Mouse (Mus musculus) liver, postnatal 0 days (tissue): ENCODE measurements around the gene Fbp2. TPM values are rescaled to one million over a fixed set of nuclear protein-coding genes. Genes with fewer than 3 reads are reported as not detected.
"Not testable (repeated sequence)": the region's sequence is repeated elsewhere in the genome, so short reads cannot be mapped to it uniquely, and the experiment has no call there.

Experiments used
- ATAC-seq: fragments of 200-750 bp; cut with Nextera tagmentation; 2 replicates; pipeline ENCODE4 v1.8.0; 2017; ENCODE audit warnings: mild to moderate bottlenecking, moderate library complexity
- DNase-seq: peaks from one replicate; pipeline ENCODE4 v3.0.0-alpha.2; 2016
- H3K27ac ChIP-seq: fragments of 300-500 bp; sonication (generic); 2 replicates; pipeline ENCODE4 v1.5.1; 2014; ENCODE audit warnings: antibody characterized with exemption, moderate library complexity, mild to moderate bottlenecking, low read depth
- H3K27me3 ChIP-seq: fragments of 300-500 bp; sonication (generic); 2 replicates; pipeline ENCODE4 v1.6.1; 2014; ENCODE audit warnings: low read length, control low read depth, mixed read lengths; ENCODE audit not compliant: insufficient read depth
- H3K36me3 ChIP-seq: fragments of 300-500 bp; sonication (generic); replicated peaks from 2 replicates; pipeline ENCODE4 v1.6.1; 2014; ENCODE audit warnings: mild to moderate bottlenecking, control low read depth, low read length, moderate library complexity, mixed read lengths; ENCODE audit not compliant: insufficient read depth
- H3K4me1 ChIP-seq: fragments of 300-500 bp; sonication (generic); 2 replicates; pipeline ENCODE4 v1.6.1; 2014; ENCODE audit warnings: antibody characterized with exemption, mild to moderate bottlenecking, control low read depth; ENCODE audit not compliant: insufficient read depth
- H3K4me2 ChIP-seq: fragments of 300-500 bp; sonication (generic); 2 replicates; pipeline ENCODE4 v1.6.1; 2014; ENCODE audit warnings: low read depth, mild to moderate bottlenecking, low read length, moderate library complexity, mixed read lengths
- H3K4me3 ChIP-seq: fragments of 300-500 bp; sonication (generic); 2 replicates; pipeline ENCODE4 v1.5.1; 2014; ENCODE audit warnings: low read depth, low read length
- H3K9ac ChIP-seq: fragments of 300-500 bp; sonication (generic); replicated peaks from 2 replicates; pipeline ENCODE4 v1.6.1; 2014; ENCODE audit warnings: mild to moderate bottlenecking, moderate library complexity
- H3K9me3 ChIP-seq: fragments of 300-500 bp; sonication (generic); 2 replicates; pipeline ENCODE4 v1.6.1; 2016; ENCODE audit warnings: mild to moderate bottlenecking, control low read depth, low read length, mixed read lengths
- CTCF ChIP-seq: sonication (generic); IDR thresholded peaks from 2 replicates; pipeline ENCODE4 v1.5.1; 2016; ENCODE audit warnings: antibody characterized with exemption, low read depth
- EP300 ChIP-seq: IDR thresholded peaks from 2 replicates; pipeline ENCODE4 v1.6.1; 2016; ENCODE audit warnings: antibody characterized with exemption, low read depth, mild to moderate bottlenecking
- WGBS: fragments of 180-500 bp; shearing (Covaris S2); extraction: QIAGEN DNeasy Blood & Tissue Kit; methylation state at CpG from one replicate; pipeline ENCODE4 v1.1.7; 2014; ENCODE audit not compliant: insufficient replicate concordance; 5-methylcytosine and 5-hydroxymethylcytosine counted together
- polyA plus RNA-seq: library from polyadenylated mRNA; unstranded; fragments of >200 nt; fragmentation: Nextera tagmentation; extraction: Ambion mirVana; gene quantifications from 2 replicates; pipeline ENCODE4 v1.2.1, GENCODE M21; 2015

Gene Fbp2
- polyA plus RNA-seq, 1 experiment from 2014 or later: 0.89 TPM

DNA sequence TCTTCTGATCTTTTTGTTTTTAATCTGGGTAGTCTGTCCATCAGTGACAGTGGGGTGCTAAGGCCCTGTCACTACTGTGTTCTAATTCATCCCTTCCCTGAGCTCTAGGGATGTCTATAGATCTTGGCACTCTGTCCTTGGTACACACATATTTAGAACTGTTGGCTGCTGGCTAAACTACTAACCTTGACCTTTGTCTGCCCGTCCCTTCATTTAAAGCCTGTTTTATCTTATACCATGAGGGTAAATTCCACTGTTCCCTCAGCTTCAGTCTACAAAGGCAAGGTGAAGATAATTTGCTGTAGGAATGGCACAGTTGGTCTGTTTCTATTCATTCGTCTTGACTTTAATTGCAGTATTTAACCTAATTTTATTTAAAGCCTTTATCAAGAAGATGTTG is 26.0 kb downstream of the Fbp2 start:
- 52% methylated on average over 2 of the region's 2 CpGs for WGBS
- H3K27ac ChIP-seq: no peak overlapping the region
- H3K36me3 ChIP-seq: no peaks in the 10 kb centered on the region
- no peaks in the 10 kb centered on the region for H3K9me3 ChIP-seq
- H3K4me2 ChIP-seq: no peak overlapping the region
- no peak for DNase-seq
- no peaks in the 10 kb centered on the region for H3K27me3 ChIP-seq
- ATAC-seq: no peak
- TF ChIP-seq CTCF: no peak
- no peak for TF ChIP-seq EP300
- H3K9ac ChIP-seq: no peak overlapping the region
- H3K4me3 ChIP-seq: no peak overlapping the region
- no peaks in the 10 kb centered on the region for H3K4me1 ChIP-seq

DNA sequence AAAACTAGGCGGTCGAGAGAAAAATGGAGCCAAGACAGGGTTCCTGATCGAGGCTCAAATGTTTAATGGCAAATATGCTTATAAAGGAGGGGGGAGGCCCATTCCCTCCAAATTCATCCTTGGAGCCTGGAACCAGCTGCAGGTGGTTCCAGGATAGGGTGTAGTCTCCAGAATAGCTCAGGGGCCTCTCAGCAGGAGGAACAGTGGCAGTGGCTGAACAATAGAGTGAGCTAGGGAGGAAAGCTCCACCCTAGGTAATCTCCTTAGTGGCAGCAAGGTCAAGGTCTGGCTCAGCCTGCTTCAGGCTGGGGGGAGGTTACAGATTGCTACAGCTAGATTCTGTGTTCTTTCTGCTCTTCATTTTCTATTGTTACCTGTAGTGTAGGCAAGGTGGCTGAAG is 42.5 kb downstream of the Fbp2 start:
- not testable (repeated sequence) for H3K4me3 ChIP-seq, H3K27ac ChIP-seq, H3K36me3 ChIP-seq, DNase-seq, H3K9ac ChIP-seq, H3K9me3 ChIP-seq, H3K4me2 ChIP-seq, H3K27me3 ChIP-seq, H3K4me1 ChIP-seq, ATAC-seq
- WGBS: 79% methylated on average over 3 of the region's 3 CpGs

DNA sequence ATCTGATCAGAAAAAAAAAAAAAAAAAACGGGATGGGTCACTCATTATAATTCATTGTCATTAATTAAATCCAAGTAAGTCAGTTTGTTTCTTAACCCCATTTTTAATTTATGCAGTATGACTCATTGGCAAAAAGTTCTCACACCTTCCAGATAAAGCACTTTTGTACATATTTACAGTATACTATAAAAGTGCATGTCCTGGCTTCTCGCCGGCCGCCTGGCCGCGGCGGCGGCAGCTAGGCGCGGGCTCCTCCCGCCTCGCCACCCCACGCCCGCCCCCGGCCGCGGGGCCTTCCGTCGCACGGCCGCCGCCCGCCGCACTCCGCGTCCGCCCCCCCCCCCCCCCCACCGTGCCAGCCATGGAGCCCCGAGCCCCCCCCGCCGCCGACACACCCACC is 45.5 kb downstream of the Fbp2 start:
- ATAC-seq: no peak
- H3K27ac ChIP-seq: no peak overlapping the region
- peak overlapping the region; percentile 58 for H3K4me2 ChIP-seq
- peak; percentile 14 for DNase-seq
- H3K4me1 ChIP-seq: no peaks in the 10 kb centered on the region
- no peaks in the 10 kb centered on the region for H3K9me3 ChIP-seq
- no peaks in the 10 kb centered on the region for H3K27me3 ChIP-seq
- WGBS: 14% methylated on average over 17 of the region's 32 CpGs
- no peak overlapping the region for H3K9ac ChIP-seq
- TF ChIP-seq EP300 (no peak), CTCF (no peak)
- H3K4me3 ChIP-seq: peak overlapping the region; percentile 22; the same call in 1 of the 2 replicates
- H3K36me3 ChIP-seq: no peaks in the 10 kb centered on the region

DNA sequence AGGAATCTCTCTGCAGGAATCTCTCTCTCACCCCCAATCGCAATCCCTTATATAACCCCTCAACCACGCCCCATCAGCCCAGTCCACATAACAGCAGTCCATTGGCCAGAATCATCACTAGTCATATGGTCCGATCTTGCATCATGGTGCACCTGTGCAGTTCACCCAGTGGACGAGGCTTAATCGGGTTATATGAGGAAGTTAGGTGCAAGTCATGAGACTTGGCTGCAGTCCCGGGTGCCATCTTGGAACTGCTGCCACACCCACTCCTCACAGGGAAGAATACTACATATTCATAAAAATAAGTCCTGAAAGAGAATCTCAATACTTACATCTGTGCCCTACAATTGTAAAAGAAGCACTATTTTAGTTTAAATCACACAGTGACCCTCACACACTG is 50.2 kb downstream of the Fbp2 start:
- not testable (repeated sequence) for DNase-seq, H3K36me3 ChIP-seq, H3K9ac ChIP-seq, H3K27ac ChIP-seq, H3K4me1 ChIP-seq, H3K9me3 ChIP-seq, ATAC-seq, H3K27me3 ChIP-seq, H3K4me3 ChIP-seq, H3K4me2 ChIP-seq
- WGBS: 81% methylated on average over 6 of the region's 6 CpGs

Other genes with a start within 250 kb of the Fbp2 start
- 1.3 and 1.4 TPM in 2 replicates for gene 6720489N17Rik, start 234.2 kb downstream of the Fbp2 start, polyA plus RNA-seq
- 2.2 and 2.4 TPM in 2 replicates for gene Platr25, start 97.7 kb downstream of the Fbp2 start, polyA plus RNA-seq
- 0.28 and 0.80 TPM in 2 replicates for gene Gm5141, start 72.6 kb downstream of the Fbp2 start, polyA plus RNA-seq
- gene Fbp1, start 29.9 kb upstream of the Fbp2 start, polyA plus RNA-seq: 2,442 and 2,581 TPM in 2 replicates
- 20.0 and 22.9 TPM in 2 replicates for gene 2010111I01Rik, start 106.5 kb upstream of the Fbp2 start, polyA plus RNA-seq